Mouse (Mus musculus) myocyte (in vitro differentiated cells): ENCODE data around the gene Nacc1. TPM values are rescaled to one million over a fixed set of nuclear protein-coding genes. Genes with fewer than 3 reads are reported as not detected.

Experiments
- H3K27me3 ChIP-seq: one replicate; pipeline ENCODE4 v1.6.1; 2011; ENCODE audit not compliant: control insufficient read depth, insufficient read depth, insufficient read length
- H3K36me3 ChIP-seq: one replicate; pipeline ENCODE4 v1.6.1; 2011; ENCODE audit not compliant: control insufficient read depth, insufficient read depth
- H3K4me2 ChIP-seq: one replicate; pipeline ENCODE4 v1.6.1; 2011; ENCODE audit warnings: low read depth, control low read depth
- H3K4me3 ChIP-seq: one replicate; pipeline ENCODE4 v1.5.1; 2011; ENCODE audit warnings: mild to moderate bottlenecking, control low read depth, moderate library complexity
- H3K79me2 ChIP-seq: one replicate; pipeline ENCODE4 v1.6.1; 2011; ENCODE audit not compliant: control insufficient read depth, insufficient read depth
- H3ac ChIP-seq: one replicate; pipeline ENCODE4 v1.6.1; 2011; ENCODE audit not compliant: control insufficient read depth, insufficient read length
- CEBPB ChIP-seq: IDR thresholded peaks from 2 replicates; pipeline ENCODE4 v1.6.1; 2011; ENCODE audit warnings: mild to moderate bottlenecking, moderate library complexity; ENCODE audit not compliant: poor library complexity, insufficient read depth, severe bottlenecking
- E2F4 ChIP-seq: IDR thresholded peaks from one replicate; pipeline ENCODE4 v1.6.1; 2011; ENCODE audit warnings: mild to moderate bottlenecking, control low read depth, moderate library complexity; ENCODE audit not compliant: insufficient read depth
- MAX ChIP-seq: IDR thresholded peaks from one replicate; pipeline ENCODE4 v1.6.1; 2011; ENCODE audit warnings: low read depth, mild to moderate bottlenecking, control low read depth
- MYOD1 ChIP-seq, 3 experiments: IDR thresholded peaks; one replicate each; pipeline ENCODE4 v1.6.1; 2011; ENCODE audit warnings: control low read depth in 2 of 3, low read depth in 2 of 3, mild to moderate bottlenecking in 2 of 3, moderate library complexity in 1 of 3; ENCODE audit not compliant: insufficient read length in 2 of 3, control insufficient read depth in 1 of 3
- MYOG ChIP-seq, 3 experiments: IDR thresholded peaks; one replicate each; pipeline ENCODE4 v1.6.1; 2011; ENCODE audit warnings: control low read depth in 2 of 3, low read depth in 2 of 3, mild to moderate bottlenecking in 2 of 3; ENCODE audit not compliant: insufficient read length in 2 of 3, control insufficient read depth in 1 of 3, insufficient read depth in 1 of 3
- POLR2A ChIP-seq: IDR thresholded peaks from one replicate; pipeline ENCODE4 v1.6.1; 2011; ENCODE audit warnings: low read depth, mild to moderate bottlenecking, control low read depth, moderate library complexity; ENCODE audit not compliant: insufficient read length
- POLR2AphosphoS2 ChIP-seq: IDR thresholded peaks from one replicate; pipeline ENCODE4 v1.6.1; 2011; ENCODE audit warnings: low read depth, control low read depth; ENCODE audit not compliant: insufficient read length
- REST ChIP-seq: IDR thresholded peaks from one replicate; pipeline ENCODE4 v1.6.1; 2011; ENCODE audit warnings: mild to moderate bottlenecking, control low read depth, moderate library complexity; ENCODE audit not compliant: insufficient read depth, insufficient read length
- SRF ChIP-seq: IDR thresholded peaks from one replicate; pipeline ENCODE4 v1.6.1; 2011; ENCODE audit warnings: low read depth; ENCODE audit not compliant: control insufficient read depth, insufficient read length
- TCF12 ChIP-seq: IDR thresholded peaks from one replicate; pipeline ENCODE4 v1.6.1; 2011; ENCODE audit warnings: mild to moderate bottlenecking, control low read depth; ENCODE audit not compliant: poor library complexity, insufficient read depth, severe bottlenecking
- TCF3 ChIP-seq: IDR thresholded peaks from one replicate; pipeline ENCODE4 v1.6.1; 2011; ENCODE audit warnings: low read depth, control low read depth; ENCODE audit not compliant: insufficient read length
- USF1 ChIP-seq: IDR thresholded peaks from one replicate; pipeline ENCODE4 v1.6.1; 2011; ENCODE audit warnings: low read depth, mild to moderate bottlenecking, control low read depth, moderate library complexity
- polyA plus RNA-seq: library from polyadenylated mRNA; unstranded; fragments of >200 nt; fragmentation: generic; extraction: Trizol; gene quantifications from one replicate; pipeline ENCODE4 v1.2.1, GENCODE M21; 2012; ENCODE audit warnings: missing spikeins

Nacc1 gene
- polyA plus RNA-seq = 56.1 TPM

DNA sequence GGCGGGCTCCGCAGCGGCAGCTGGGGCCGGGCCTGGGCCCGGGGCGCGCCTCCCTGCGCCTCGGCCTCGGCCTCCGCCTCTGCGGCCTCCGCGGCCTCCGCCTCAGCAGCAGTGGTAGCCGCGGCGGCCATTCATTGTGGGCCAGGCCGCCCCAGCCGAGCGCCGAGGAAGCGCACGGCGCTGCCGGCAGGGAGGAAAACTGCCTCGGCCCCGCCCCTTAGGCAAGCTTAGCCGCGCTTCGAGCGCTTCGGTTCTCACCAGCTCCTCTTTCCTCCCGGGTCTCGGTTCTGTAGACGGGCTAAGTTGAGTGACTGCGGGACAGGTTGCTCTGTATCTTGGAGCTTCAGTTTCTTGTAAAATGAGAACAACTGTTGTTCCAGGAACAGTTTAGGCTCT is at the start of gene Nacc1:
Nacc1 (minus strand) TSS at position 158 of the 396 bp plus-strand sequence.
- H3K79me2 ChIP-seq = peaks cover 60% of the 10 kb centered on the region
- H3K4me3 ChIP-seq = peak within 1 kb of the TSS; percentile 55
- H3ac ChIP-seq = peak within 1 kb of the TSS; percentile 29
- no peaks in the 10 kb centered on the region for H3K27me3 ChIP-seq
- H3K36me3 ChIP-seq = peaks cover 8% of the 10 kb centered on the region
- H3K4me2 ChIP-seq = peak within 1 kb of the TSS; percentile 92
- TF ChIP-seq REST (no peak), POLR2AphosphoS2 (peak; percentile 29), USF1 (no peak), POLR2A (peak; percentile 65), E2F4 (no peak), MYOG (IDR thresholded peaks at IDR 0.05; ENCODE audit: control insufficient read depth in 1 of 3, insufficient read depth in 1 of 3, insufficient read length in 2 of 3, low read depth in 2 of 3) (peak in 1 of 3 experiments; percentile 15), TCF3 (no peak), MAX (no peak), TCF12 (no peak), CEBPB (no peak), MYOD1 (IDR thresholded peaks at IDR 0.05; ENCODE audit: control insufficient read depth in 1 of 3, insufficient read length in 2 of 3, low read depth in 2 of 3) (no peak), SRF (peak; percentile 48)

DNA sequence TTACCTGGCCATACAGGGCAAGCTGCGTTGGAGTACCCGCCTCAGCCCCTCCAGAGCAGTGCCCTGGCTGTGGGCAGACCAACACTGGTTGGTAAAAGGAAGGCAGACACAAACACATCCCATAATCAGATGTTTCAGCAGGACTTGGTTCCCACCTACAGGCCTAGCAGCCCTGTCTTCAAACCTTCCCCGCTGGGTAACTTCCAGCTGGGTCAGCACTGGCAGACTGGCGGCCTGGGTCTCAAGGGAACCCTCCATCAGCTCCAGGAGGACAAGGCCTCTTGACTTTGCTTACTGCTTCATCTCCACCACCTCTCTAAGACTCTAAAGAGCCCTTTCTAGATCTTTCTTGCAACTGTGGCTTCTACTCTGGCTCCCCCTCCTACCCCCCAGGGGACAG is 48.9 kb upstream of the Nacc1 start:
- Histone ChIP-seq H3K4me2 (peak overlapping the region; percentile 15), H3K79me2 (peaks cover 38% of the 10 kb centered on the region), H3K27me3 (no peaks in the 10 kb centered on the region), H3K4me3 (no peak overlapping the region), H3ac (no peak overlapping the region), H3K36me3 (no peaks in the 10 kb centered on the region)
- TF ChIP-seq E2F4 (no peak), MYOD1 (IDR thresholded peaks at IDR 0.05; ENCODE audit: control insufficient read depth in 1 of 3, insufficient read length in 2 of 3, low read depth in 2 of 3) (no peak), SRF (no peak), USF1 (no peak), REST (no peak), MYOG (IDR thresholded peaks at IDR 0.05; ENCODE audit: control insufficient read depth in 1 of 3, insufficient read depth in 1 of 3, insufficient read length in 2 of 3, low read depth in 2 of 3) (no peak), TCF12 (no peak), MAX (no peak), CEBPB (no peak), TCF3 (no peak), POLR2A (no peak), POLR2AphosphoS2 (no peak)

DNA sequence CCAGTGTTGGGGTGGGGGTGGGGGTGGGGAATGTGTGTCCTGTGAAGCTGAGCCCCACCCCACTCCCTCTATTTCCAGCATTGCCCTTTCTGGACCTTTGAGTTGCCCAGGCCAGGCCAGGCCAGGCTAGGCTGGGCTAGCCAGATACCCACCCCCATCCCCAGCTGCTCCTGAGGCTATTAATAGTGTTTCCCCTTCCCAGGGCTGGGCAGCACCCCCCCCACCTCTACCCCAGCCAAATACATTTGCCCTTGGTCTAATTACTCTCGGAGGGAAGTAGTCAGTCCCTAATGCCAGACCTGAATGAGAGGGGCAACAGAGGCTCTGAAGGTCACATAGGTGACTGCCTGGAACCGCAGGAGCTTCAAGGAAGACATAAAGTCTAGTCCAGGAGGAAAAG is 47.9 kb upstream of the Nacc1 start:
- peak overlapping the region; percentile 51 for H3K4me2 ChIP-seq
- no peaks in the 10 kb centered on the region for H3K36me3 ChIP-seq
- peaks cover 38% of the 10 kb centered on the region for H3K79me2 ChIP-seq
- H3ac ChIP-seq = no peak overlapping the region
- H3K27me3 ChIP-seq = no peaks in the 10 kb centered on the region
- no peak overlapping the region for H3K4me3 ChIP-seq
- TF ChIP-seq POLR2AphosphoS2 (no peak), TCF3 (no peak), MYOG (IDR thresholded peaks at IDR 0.05; ENCODE audit: control insufficient read depth in 1 of 3, insufficient read depth in 1 of 3, insufficient read length in 2 of 3, low read depth in 2 of 3) (peak; percentile 70 to 86 (median 76)), E2F4 (no peak), MAX (no peak), SRF (no peak), MYOD1 (IDR thresholded peaks at IDR 0.05; ENCODE audit: control insufficient read depth in 1 of 3, insufficient read length in 2 of 3, low read depth in 2 of 3) (peak; percentile 26 to 83 (median 46)), POLR2A (no peak), REST (no peak), TCF12 (peak; percentile 31)

DNA sequence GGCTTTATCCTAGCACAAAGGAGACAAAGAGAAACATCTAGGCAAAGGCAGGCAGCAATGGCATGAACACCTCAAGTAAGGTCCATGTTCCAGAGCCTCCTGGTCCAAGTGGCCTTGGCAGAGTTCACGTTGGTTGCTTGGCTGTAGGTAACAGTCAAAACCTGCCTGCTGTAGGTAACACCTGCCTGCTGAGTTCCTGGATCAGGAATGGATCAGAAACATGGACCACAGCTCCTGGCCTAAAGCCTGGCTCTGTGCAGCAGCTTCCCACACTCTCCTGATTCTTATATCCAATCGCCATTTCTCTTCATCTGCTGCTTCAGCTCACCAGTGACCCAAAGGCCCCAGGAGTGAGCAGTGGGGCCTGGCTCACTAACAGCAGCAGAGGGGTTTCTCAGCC is 47.0 kb upstream of the Nacc1 start:
- Histone ChIP-seq H3K27me3 (no peaks in the 10 kb centered on the region), H3K36me3 (no peaks in the 10 kb centered on the region), H3K4me2 (peak overlapping the region; percentile 52), H3K4me3 (no peak overlapping the region), H3K79me2 (peaks cover 38% of the 10 kb centered on the region), H3ac (no peak overlapping the region)
- TF ChIP-seq E2F4 = no peak
- no peak for TF ChIP-seq REST
- no peak for TF ChIP-seq MAX
- TF ChIP-seq TCF12 = no peak
- TF ChIP-seq MYOD1 (IDR thresholded peaks at IDR 0.05; ENCODE audit: control insufficient read depth in 1 of 3, insufficient read length in 2 of 3, low read depth in 2 of 3) = no peak
- TF ChIP-seq USF1 = no peak
- TF ChIP-seq CEBPB = no peak
- no peak for TF ChIP-seq SRF
- TF ChIP-seq MYOG (IDR thresholded peaks at IDR 0.05; ENCODE audit: control insufficient read depth in 1 of 3, insufficient read depth in 1 of 3, insufficient read length in 2 of 3, low read depth in 2 of 3) = no peak
- TF ChIP-seq TCF3 = no peak
- TF ChIP-seq POLR2A = no peak

DNA sequence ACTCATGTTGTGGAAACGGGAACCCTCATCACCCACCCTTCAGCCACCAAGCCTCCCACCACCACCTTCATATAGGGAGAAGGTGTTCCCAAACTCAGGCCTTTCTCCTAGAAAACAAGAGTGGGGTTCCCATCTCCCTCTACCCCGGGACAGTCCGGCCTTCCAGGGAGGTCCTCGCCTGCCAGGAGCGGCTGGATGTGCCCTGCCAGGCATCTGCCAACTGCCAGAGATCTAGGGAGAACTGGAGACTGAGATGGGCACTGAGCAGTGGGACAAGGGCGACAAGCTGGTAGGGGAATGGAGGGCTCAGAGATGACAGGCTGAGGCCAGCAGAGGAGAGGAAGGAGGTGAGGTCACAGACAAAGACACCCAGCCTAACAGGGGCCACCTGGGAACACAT is 46.3 kb upstream of the Nacc1 start:
- no peak overlapping the region for H3K4me2 ChIP-seq
- H3K79me2 ChIP-seq = peaks cover 38% of the 10 kb centered on the region
- H3ac ChIP-seq = no peak overlapping the region
- H3K4me3 ChIP-seq = no peak overlapping the region
- H3K27me3 ChIP-seq = no peaks in the 10 kb centered on the region
- H3K36me3 ChIP-seq = no peaks in the 10 kb centered on the region
- TF ChIP-seq E2F4 (no peak), SRF (no peak), POLR2A (no peak), TCF3 (no peak), MYOD1 (IDR thresholded peaks at IDR 0.05; ENCODE audit: control insufficient read depth in 1 of 3, insufficient read length in 2 of 3, low read depth in 2 of 3) (no peak), REST (no peak), MYOG (IDR thresholded peaks at IDR 0.05; ENCODE audit: control insufficient read depth in 1 of 3, insufficient read depth in 1 of 3, insufficient read length in 2 of 3, low read depth in 2 of 3) (no peak), TCF12 (no peak), POLR2AphosphoS2 (no peak), MAX (no peak), USF1 (no peak), CEBPB (no peak)
